Mouse (Mus musculus): ENCODE results near the gene Enpep.

Gene Enpep

GRCm38 (mm10) chr3:129238664-129239258 lies 93.8 kb downstream of the Enpep start:
- in situ Hi-C loops (cut with MboI), result no loop called here

- in situ Hi-C loops (cut with MboI), result no loop called here
Measured at GRCm38 (mm10) chr3:129238010-129238409, 94.5 kb downstream of the Enpep start.

GRCm38 (mm10) chr3:129227331-129227730 lies 105.2 kb downstream of the Enpep start:
- in situ Hi-C loops (cut with MboI), result no loop called here

DNA sequence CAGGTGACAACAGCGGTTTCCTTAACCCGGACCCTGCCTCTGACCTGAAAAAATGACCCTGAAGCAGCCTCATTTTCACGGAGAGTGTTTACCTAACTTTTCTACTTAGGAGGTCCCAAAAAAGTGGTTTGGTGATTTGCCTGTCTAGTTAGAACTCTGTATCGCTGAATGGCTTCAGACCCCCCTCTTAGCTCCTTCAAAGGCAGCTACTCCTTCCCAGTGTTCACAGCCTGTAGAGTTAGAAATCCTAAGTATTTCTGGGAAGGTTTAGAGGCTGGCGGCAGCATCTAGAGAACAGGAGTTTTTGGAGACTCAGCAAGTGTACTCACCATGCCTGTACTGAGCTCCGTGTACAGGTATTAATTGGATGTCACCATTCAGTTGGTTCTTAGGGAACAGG lies 105.8 kb downstream of the Enpep start:
- in situ Hi-C loops (cut with MboI), result no loop called here

GRCm38 (mm10) chr3:129225577-129226289 lies 106.8 kb downstream of the Enpep start:
- in situ Hi-C loops (cut with MboI), result no loop called here

DNA sequence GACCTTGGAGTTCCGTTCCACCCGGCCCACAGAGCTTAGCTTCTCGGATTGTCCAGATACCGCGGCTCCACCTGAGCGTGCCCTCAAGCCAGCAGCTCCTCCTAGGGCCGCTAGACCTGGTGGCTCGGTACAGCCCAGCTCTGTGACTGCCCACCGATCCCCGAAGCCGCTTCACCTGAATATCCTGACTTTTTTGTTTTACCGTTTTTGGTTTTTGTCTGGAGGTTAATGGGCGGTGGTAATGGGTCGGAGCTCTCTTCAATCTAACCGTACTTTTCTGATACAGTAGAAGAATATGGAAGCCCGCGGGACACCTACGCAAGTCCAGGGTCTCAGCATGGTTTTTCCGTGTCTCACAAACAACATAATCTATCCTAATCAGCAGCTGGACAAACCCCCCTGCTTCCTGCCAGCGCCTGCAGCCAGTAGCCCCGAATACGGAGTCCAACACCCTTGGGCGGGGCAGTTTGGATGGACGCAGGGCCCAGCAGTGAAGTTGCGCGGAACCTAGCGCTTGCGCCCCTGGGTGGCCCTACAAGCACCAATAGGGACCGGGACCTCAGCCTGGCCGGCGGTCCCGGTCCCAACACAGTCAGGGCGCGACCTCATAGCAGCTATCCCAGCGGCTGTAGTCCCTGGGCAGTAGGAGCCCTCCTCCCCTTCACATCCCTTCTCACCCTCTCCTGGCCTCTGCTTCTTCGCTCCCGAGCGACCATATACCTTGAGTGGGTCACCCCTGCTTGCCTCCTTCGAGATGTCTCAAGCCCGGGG lies 107.5 kb downstream of the Enpep start:
- in situ Hi-C loops (cut with MboI), result no loop called here

- in situ Hi-C loops (cut with MboI), result no loop called here
Measured at GRCm38 (mm10) chr3:129223964-129224805, 108.3 kb downstream of the Enpep start.

DNA sequence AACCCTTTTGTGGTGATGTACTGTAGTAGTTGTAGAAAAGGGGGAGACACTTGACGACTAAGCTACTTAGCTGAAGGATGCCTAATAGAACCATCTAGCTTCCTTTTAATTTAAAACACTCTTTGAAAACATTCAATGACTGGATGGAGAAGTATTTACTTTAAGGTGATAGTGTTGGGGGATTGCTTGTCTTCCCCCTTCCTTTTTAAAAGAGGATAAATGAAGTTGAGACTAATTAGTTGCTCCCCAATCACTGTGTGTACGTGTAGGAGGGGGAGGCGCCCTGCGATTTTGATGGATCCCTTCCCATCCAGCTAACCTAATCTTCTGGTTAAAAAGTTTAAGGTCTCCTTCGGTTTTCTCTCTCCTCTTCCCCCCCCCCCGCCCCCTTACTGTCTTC lies 109.1 kb downstream of the Enpep start:
- in situ Hi-C loops (cut with MboI), result no loop called here

GRCm38 (mm10) chr3:129222448-129223290 lies 109.9 kb downstream of the Enpep start:
- in situ Hi-C loops (cut with MboI), result no loop called here

DNA sequence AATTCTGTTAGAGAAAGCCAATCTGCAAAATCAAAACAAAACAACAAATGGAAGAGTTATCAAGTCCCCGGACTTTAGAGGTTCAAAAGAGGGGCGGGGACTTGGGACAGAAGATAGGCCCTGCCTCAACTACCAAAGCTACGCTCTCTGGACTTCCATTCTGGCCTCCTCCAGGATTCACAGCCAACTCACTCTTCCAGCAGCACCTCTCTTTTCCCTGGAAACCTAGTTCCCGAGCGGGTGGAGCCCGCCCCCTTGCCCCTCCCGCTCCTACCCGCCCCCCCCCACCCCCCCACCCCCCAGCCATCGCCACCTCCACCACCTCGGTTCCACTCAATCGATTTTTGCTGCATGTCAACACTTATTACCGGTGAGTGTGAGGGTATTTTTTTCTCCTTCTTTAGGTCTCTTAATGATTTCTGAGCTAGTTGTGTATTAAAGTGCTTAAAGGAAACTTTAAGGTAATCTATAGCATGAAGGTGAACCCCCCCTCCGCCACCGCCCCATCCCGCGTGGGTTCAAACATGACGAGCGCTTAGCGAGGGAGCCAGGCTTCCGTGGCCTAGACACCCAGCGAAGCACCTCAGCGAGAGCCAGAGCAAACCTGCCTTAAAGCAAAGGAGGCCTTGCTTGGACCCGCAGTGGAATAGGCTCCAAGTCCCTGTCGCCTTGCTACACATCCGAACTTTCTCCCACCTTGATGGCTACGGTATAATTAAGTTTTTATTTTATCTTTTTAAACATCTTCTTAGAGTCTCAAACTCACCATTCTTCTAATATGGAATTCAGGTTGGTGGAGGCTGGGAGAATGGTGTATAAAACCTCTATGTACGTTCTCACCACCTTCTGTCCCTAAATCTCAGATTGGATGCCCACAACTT lies 110.9 kb downstream of the Enpep start:
- in situ Hi-C loops (cut with MboI), result no loop called here

- in situ Hi-C loops (cut with MboI), result no loop called here
Measured at GRCm38 (mm10) chr3:129220681-129221379, 111.7 kb downstream of the Enpep start.

GRCm38 (mm10) chr3:129220086-129220670 lies 112.3 kb downstream of the Enpep start:
- in situ Hi-C loops (cut with MboI), result no loop called here

Measured in mature B cell (primary cell).